In genomic region chr2:33908374-33908773, GRCm38 (mm10) we compare ENCODE assay signal across 8 mouse cellular contexts. TPM values are rescaled to one million over a fixed set of nuclear protein-coding genes. Genes with fewer than 3 reads are reported as not detected.
DNase-seq lines count a peak whose midpoint lies in the region; ATAC-seq and TF ChIP-seq lines count a peak whose summit lies in the region.

No protein-coding gene starts in this region.

- peak overlapping the region; percentile 22 for H3K27ac ChIP-seq in embryonic fibroblast, embryonic 13.5 days (ENCODE audit: insufficient read depth, low read length)
- H3K27ac ChIP-seq in hindbrain, embryonic 11.5 days (ENCODE audit: low read depth, low read length): 0 out of 2 replicates have a peak overlapping the region, but pooled peaks have one; percentile 27
- peak overlapping the region; percentile 41; the same call in 1 of the 2 replicates for H3K27ac ChIP-seq in limb, embryonic 12.5 days

- TF ChIP-seq POLR2A in embryonic fibroblast, embryonic 13.5 days (IDR thresholded peaks at IDR 0.05; ENCODE audit: low read depth, low read length): peak; percentile 39; the same call in 1 of the 2 replicates

- TF ChIP-seq CTCF in embryonic fibroblast, embryonic 13.5 days (IDR thresholded peaks at IDR 0.05; ENCODE audit: borderline replicate concordance, insufficient read depth, low read length): no peak

- no peaks in the 10 kb centered on the region for H3K36me3 ChIP-seq in hindbrain, embryonic 11.5 days (ENCODE audit: control insufficient read depth, insufficient read depth, low read length)
- peaks cover 4% of the 10 kb centered on the region; the same call in 1 of the 2 replicates for H3K36me3 ChIP-seq in limb, embryonic 12.5 days

- no peak for ATAC-seq in hindbrain, embryonic 11.5 days (ENCODE audit: low FRiP score)
- no peak for ATAC-seq in limb, embryonic 12.5 days (ENCODE audit: insufficient number of reproducible peaks, insufficient read depth, low FRiP score, low TSS enrichment, low read depth)
- ATAC-seq in megakaryocyte-erythroid progenitor cell, adult 5-6 weeks (replicated peaks; ENCODE audit: low FRiP score, low TSS enrichment, poor library complexity, severe bottlenecking): 0 out of 2 replicates have a peak, but pooled peaks have one; percentile 41

- WGBS in hindbrain, embryonic 11.5 days: 70% methylated on average over 8 of the region's 8 CpGs
- WGBS in limb, embryonic 12.5 days: 44% methylated on average over 8 of the region's 8 CpGs

- no peaks in the 10 kb centered on the region for H3K27me3 ChIP-seq in hindbrain, embryonic 11.5 days (ENCODE audit: control insufficient read depth, insufficient read depth, low read length)
- H3K27me3 ChIP-seq in limb, embryonic 12.5 days: no peaks in the 10 kb centered on the region

- no peak overlapping the region for H3K4me3 ChIP-seq in embryonic fibroblast, embryonic 13.5 days (ENCODE audit: insufficient read depth, low read length)
- H3K4me3 ChIP-seq in hindbrain, embryonic 11.5 days (ENCODE audit: low read depth, low read length): no peak overlapping the region
- H3K4me3 ChIP-seq in limb, embryonic 12.5 days (replicated peaks): no peak overlapping the region

- DNase-seq in layer of hippocampus, adult 11-12 months (ENCODE audit: low spot score): peak; percentile 31
- DNase-seq in layer of hippocampus, postnatal 10 days (ENCODE audit: low spot score in 2 of 2): no peak
- DNase-seq in hindbrain, embryonic 11.5 days (ENCODE audit: low spot score): no peak
- no peak for DNase-seq in testis, postnatal 10 days (ENCODE audit: low spot score)
- DNase-seq in urinary bladder, postnatal 36 days (ENCODE audit: low spot score in 2 of 2): no peak

- H3K9me3 ChIP-seq in hindbrain, embryonic 11.5 days (ENCODE audit: control insufficient read depth, low read length): no peaks in the 10 kb centered on the region
- no peaks in the 10 kb centered on the region for H3K9me3 ChIP-seq in limb, embryonic 12.5 days

- no peak overlapping the region for H3K4me2 ChIP-seq in hindbrain, embryonic 11.5 days (replicated peaks; ENCODE audit: low read depth, low read length)
- no peak overlapping the region for H3K4me2 ChIP-seq in limb, embryonic 12.5 days

- H3K4me1 ChIP-seq in embryonic fibroblast, embryonic 13.5 days (ENCODE audit: control insufficient read depth, insufficient read depth, low read length): peaks cover 3% of the 10 kb centered on the region; the same call in 1 of the 2 replicates
- H3K4me1 ChIP-seq in hindbrain, embryonic 11.5 days (replicated peaks; ENCODE audit: control insufficient read depth, insufficient read depth, low read length): no peaks in the 10 kb centered on the region
- H3K4me1 ChIP-seq in limb, embryonic 12.5 days (replicated peaks): peaks cover 16% of the 10 kb centered on the region

- no peak overlapping the region for H3K9ac ChIP-seq in hindbrain, embryonic 11.5 days (ENCODE audit: low read depth, low read length)
- H3K9ac ChIP-seq in limb, embryonic 12.5 days (replicated peaks): no peak overlapping the region

RNA-seq across cellular contexts. Expression of gene Mvb12b, which starts 20.6 kb away (rescaled TPM):
- 100 to 1,000 TPM; 114 to 115 TPM for total RNA-seq in layer of hippocampus, postnatal 10 days (2021)
- 21.2 and 26.2 TPM in 2 replicates for polyA plus RNA-seq in embryonic fibroblast, embryonic 13.5 days (2011; ENCODE audit: insufficient read length, low read depth, missing spikeins)
- 36.8 and 42.4 TPM in 2 replicates for polyA plus RNA-seq in hindbrain, embryonic 11.5 days (2014; fragmentation: Nextera tagmentation; extraction: Ambion mirVana)
- polyA plus RNA-seq in limb, embryonic 12.5 days (2016; fragmentation: Nextera tagmentation; extraction: Ambion mirVana): 25.5 and 27.3 TPM in 2 replicates
- total RNA-seq in megakaryocyte-erythroid progenitor cell, adult 5-6 weeks (2014; fragmentation: Nextera tagmentation): 43.6 and 57.1 TPM in 2 replicates
- 11.3 and 15.2 TPM in 2 replicates for total RNA-seq in megakaryocyte-erythroid progenitor cell, adult 5-6 weeks (2017)
